Mouse (Mus musculus) C2C12 (cell line): Measurements from ENCODE around the gene Rab21.

Experiments used
- CTCF ChIP-seq: IDR thresholded peaks from one replicate; pipeline ENCODE4 v1.5.1; 2011; ENCODE audit not compliant: control insufficient read depth, insufficient read depth, insufficient read length
- USF1 ChIP-seq: IDR thresholded peaks from one replicate; pipeline ENCODE4 v1.6.1; 2011; ENCODE audit warnings: low read depth, mild to moderate bottlenecking, control low read depth, moderate library complexity

DNA sequence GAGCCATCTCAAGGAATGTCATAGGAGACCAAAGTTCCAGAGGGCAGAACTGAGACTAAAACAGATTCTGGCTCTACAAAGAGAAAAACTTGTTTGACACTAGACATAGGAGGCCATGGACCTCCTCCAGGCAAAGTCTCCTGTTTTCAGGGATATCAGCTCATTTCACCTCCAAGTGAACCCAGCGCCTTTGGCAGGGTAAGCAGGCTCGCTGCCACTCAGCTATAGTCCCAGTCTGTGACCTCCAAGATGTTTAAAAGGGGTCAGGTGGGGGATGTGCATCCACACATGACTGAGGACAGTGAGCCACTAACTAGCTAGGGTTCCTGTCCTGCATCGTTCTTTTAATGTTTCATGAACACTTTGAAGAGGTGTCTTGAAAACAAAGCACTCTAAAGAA, 2.7 kb downstream of the Rab21 start:
- TF ChIP-seq CTCF (no peak), USF1 (no peak)
